Mouse (Mus musculus) cerebellum, adult 2 months (tissue): ENCODE results near the gene Ift81. TPM values are rescaled to one million over a fixed set of nuclear protein-coding genes. Genes with fewer than 3 reads are reported as not detected.
A peak's percentile ranks its signal among the peaks of the same experiment; 100 is the strongest.

Experiments used
- DNase-seq, 2 experiments: peaks; one replicate each; pipeline ENCODE4 v3.0.0; 2021
- H3K27ac ChIP-seq: fragments of 200-500 bp; 2 replicates; pipeline ENCODE4 v1.5.1; 2012; ENCODE audit warnings: low read length, control low read depth, inconsistent platforms; ENCODE audit not compliant: insufficient read depth
- H3K27me3 ChIP-seq: fragments of 200-500 bp; 2 replicates; pipeline ENCODE4 v1.6.1; 2012; ENCODE audit warnings: inconsistent platforms, mild to moderate bottlenecking, low read length, moderate library complexity; ENCODE audit not compliant: control insufficient read depth, insufficient read depth
- H3K4me1 ChIP-seq: fragments of 200-500 bp; 2 replicates; pipeline ENCODE4 v1.6.1; 2011; ENCODE audit warnings: low read length; ENCODE audit not compliant: control insufficient read depth, insufficient read depth
- H3K4me3 ChIP-seq: fragments of 200-500 bp; replicated peaks from 2 replicates; pipeline ENCODE3; 2011; ENCODE audit warnings: mild to moderate bottlenecking, low read depth, low read length, control low read depth; ENCODE audit not compliant: insufficient read depth
- CTCF ChIP-seq: fragments of 200-500 bp; IDR thresholded peaks from 2 replicates; pipeline ENCODE4 v1.5.1; 2011; ENCODE audit warnings: low read depth, mild to moderate bottlenecking, control low read depth, low read length, moderate library complexity, borderline replicate concordance; ENCODE audit not compliant: insufficient read depth
- POLR2A ChIP-seq: fragments of 200-500 bp; IDR thresholded peaks from 2 replicates; pipeline ENCODE4 v1.6.1; 2011; ENCODE audit warnings: low read length, control low read depth, borderline replicate concordance; ENCODE audit not compliant: insufficient read depth
- WGBS: fragments of 180-500 bp; shearing (Covaris S2); methylation state at CpG from one replicate; pipeline ENCODE4 v1.1.7; 2018; 5-methylcytosine and 5-hydroxymethylcytosine counted together
- polyA plus RNA-seq: library from polyadenylated mRNA; depleted of rRNA; stranded (reverse); fragments of >200 nt; gene quantifications from 2 replicates; pipeline ENCODE4 v1.2.3, GENCODE M21; 2012

The Ift81 gene
- polyA plus RNA-seq, 1 experiment = 20.4 TPM

GRCm38 (mm10) chr5:122623861-122624260 is 9.5 kb upstream of the Ift81 start:
- TF ChIP-seq CTCF (no peak), POLR2A (no peak)
- H3K4me3 ChIP-seq = no peak overlapping the region
- H3K27ac ChIP-seq = no peak overlapping the region
- no peaks in the 10 kb centered on the region for H3K27me3 ChIP-seq
- WGBS = 84% methylated on average over 9 of the region's 9 CpGs
- no peak for DNase-seq
- peaks cover 5% of the 10 kb centered on the region for H3K4me1 ChIP-seq

GRCm38 (mm10) chr5:122622526-122622925 is 8.2 kb upstream of the Ift81 start:
- H3K4me1 ChIP-seq = peaks cover 5% of the 10 kb centered on the region
- 80% methylated on average over 5 of the region's 5 CpGs for WGBS
- no peak for TF ChIP-seq CTCF
- no peak for TF ChIP-seq POLR2A
- no peak for DNase-seq
- no peak overlapping the region for H3K4me3 ChIP-seq
- H3K27me3 ChIP-seq = no peaks in the 10 kb centered on the region
- H3K27ac ChIP-seq = no peak overlapping the region

- DNase-seq = peak in 1 of 2 experiments; percentile 25
- no peak overlapping the region for H3K27ac ChIP-seq
- TF ChIP-seq CTCF (no peak), POLR2A (no peak)
- peaks cover 5% of the 10 kb centered on the region for H3K4me1 ChIP-seq
- H3K4me3 ChIP-seq = no peak overlapping the region
- 27% methylated on average over 7 of the region's 7 CpGs for WGBS
- no peaks in the 10 kb centered on the region for H3K27me3 ChIP-seq
Measured at GRCm38 (mm10) chr5:122621376-122621886, 7.1 kb upstream of the Ift81 start.

GRCm38 (mm10) chr5:122619686-122620296 is 5.5 kb upstream of the Ift81 start:
- no peaks in the 10 kb centered on the region for H3K27me3 ChIP-seq
- no peak overlapping the region for H3K4me3 ChIP-seq
- WGBS = 88% methylated on average over 9 of the region's 9 CpGs
- H3K27ac ChIP-seq = no peak overlapping the region
- no peak for DNase-seq
- peaks cover 5% of the 10 kb centered on the region for H3K4me1 ChIP-seq
- TF ChIP-seq POLR2A = no peak
- no peak for TF ChIP-seq CTCF

- TF ChIP-seq CTCF (no peak), POLR2A (no peak)
- DNase-seq = no peak
- 62% methylated on average over 5 of the region's 5 CpGs for WGBS
- no peak overlapping the region for H3K4me3 ChIP-seq
- H3K27me3 ChIP-seq = no peaks in the 10 kb centered on the region
- H3K4me1 ChIP-seq = peaks cover 5% of the 10 kb centered on the region
- no peak overlapping the region for H3K27ac ChIP-seq
Measured at GRCm38 (mm10) chr5:122617718-122618117, 3.4 kb upstream of the Ift81 start.

- Histone ChIP-seq H3K27me3 (no peaks in the 10 kb centered on the region), H3K4me3 (no peak overlapping the region), H3K27ac (no peak overlapping the region), H3K4me1 (no peaks in the 10 kb centered on the region)
- TF ChIP-seq CTCF (no peak), POLR2A (no peak)
- WGBS = 81% methylated on average over 5 of the region's 5 CpGs
- no peak for DNase-seq
Measured at GRCm38 (mm10) chr5:122611651-122612050, 2.7 kb downstream of the Ift81 start.

GRCm38 (mm10) chr5:122604894-122605293 is 9.4 kb downstream of the Ift81 start:
- no peak overlapping the region for H3K27ac ChIP-seq
- no peaks in the 10 kb centered on the region for H3K27me3 ChIP-seq
- WGBS = 46% methylated on average over 2 of the region's 2 CpGs
- H3K4me3 ChIP-seq = no peak overlapping the region
- no peak for TF ChIP-seq POLR2A
- TF ChIP-seq CTCF = no peak
- peaks cover 4% of the 10 kb centered on the region; the same call in 1 of the 2 replicates for H3K4me1 ChIP-seq
- DNase-seq = no peak

- H3K4me1 ChIP-seq = peaks cover 4% of the 10 kb centered on the region; the same call in 1 of the 2 replicates
- no peak overlapping the region for H3K4me3 ChIP-seq
- no peak for TF ChIP-seq POLR2A
- no peak for TF ChIP-seq CTCF
- no peak for DNase-seq
- H3K27me3 ChIP-seq = no peaks in the 10 kb centered on the region
- WGBS = 84% methylated on average over 11 of the region's 11 CpGs
- H3K27ac ChIP-seq = no peak overlapping the region
Measured at GRCm38 (mm10) chr5:122602233-122602632, 12.1 kb downstream of the Ift81 start.
